Mouse (Mus musculus): ENCODE measurements at regions not wholly inside any gene's neighbourhood (a gene's known extent, or its start where the extent isn't known, plus 50 kb on each side); places are given as distances from the start of the nearest gene placed in this dataset.
A peak's percentile ranks its signal among the peaks of the same experiment; 100 is the strongest.
"Not testable (repeated sequence)": the region's sequence is repeated elsewhere in the genome, so short reads cannot be mapped to it uniquely, and the experiment has no call there.

- no peak for DNase-seq (ENCODE audit: low spot score in 2 of 2)
Measured at GRCm38 (mm10) chr2:97706651-97707050, 955.4 kb upstream of the Gm10801 start.

- DNase-seq (ENCODE audit: low spot score in 2 of 2) = no peak
Measured at GRCm38 (mm10) chr2:97707243-97707642, 954.8 kb upstream of the Gm10801 start.

- DNase-seq (ENCODE audit: low spot score in 2 of 2) = peak in 1 of 2 experiments; percentile 6
Measured at GRCm38 (mm10) chr2:97707741-97708140, 954.3 kb upstream of the Gm10801 start.

- no peak for DNase-seq (ENCODE audit: low spot score in 2 of 2)
Measured at GRCm38 (mm10) chr2:97725166-97725565, 936.9 kb upstream of the Gm10801 start.

DNA sequence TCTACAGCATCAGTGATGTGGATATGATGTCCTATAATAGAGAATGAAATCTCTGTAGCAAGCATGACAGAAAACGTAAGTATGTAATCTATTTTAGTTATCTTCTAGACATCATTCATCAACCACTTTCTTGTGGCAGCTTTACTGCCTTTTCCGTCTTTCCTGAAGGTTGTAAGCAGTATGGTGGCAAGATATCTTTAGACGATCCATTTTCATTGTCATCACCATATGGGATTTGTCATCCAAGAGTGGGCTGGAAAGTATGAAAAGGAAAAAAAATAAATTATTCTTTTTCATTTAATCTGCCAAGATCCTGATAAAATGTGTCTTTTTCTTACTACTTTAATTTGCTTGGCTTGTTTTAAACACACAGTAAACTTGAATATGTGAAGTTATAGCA is 893.2 kb upstream of the Gm10801 start:
- peak in 1 of 2 experiments; percentile 7 for DNase-seq (ENCODE audit: low spot score in 2 of 2)

GRCm38 (mm10) chr2:97777929-97778328 is 884.1 kb upstream of the Gm10801 start:
- no peak for DNase-seq (ENCODE audit: low spot score in 2 of 2)

DNA sequence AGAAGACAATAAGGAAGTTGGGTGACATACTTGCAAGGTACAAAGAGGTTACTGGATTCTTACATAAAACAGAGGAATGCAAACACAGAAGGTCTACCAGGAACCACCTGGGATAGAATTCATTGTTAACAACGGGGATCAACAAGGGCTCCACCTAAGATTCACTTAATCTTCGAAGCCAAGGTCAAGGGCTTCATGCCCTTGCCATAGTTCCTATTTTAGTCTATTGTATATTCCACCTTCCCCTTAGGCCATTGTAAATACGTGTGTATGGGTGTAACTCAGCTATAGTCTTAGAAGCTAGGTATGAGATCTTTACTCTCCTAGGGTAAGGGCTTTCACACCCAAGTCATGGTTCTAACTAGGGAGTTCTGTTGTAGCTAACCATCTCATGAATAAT is 882.0 kb upstream of the Gm10801 start:
- not testable (repeated sequence) for DNase-seq (ENCODE audit: low spot score in 2 of 2)

Data from layer of hippocampus, adult 18-20 months (tissue).